Mouse (Mus musculus) embryonic stem cell, embryonic (primary cell): ENCODE data around the gene Ppif.

Source experiments
- CTCF ChIA-PET, 4 experiments: fragments of 300-600 bp in 2 of 4; fragments of 350-600 bp in 2 of 4; sonication (Branson Sonifier 250); formaldehyde crosslinking; loops; one replicate each; lab custom pipeline; 2022; ENCODE audit warnings: inconsistent platforms in 2 of 4; lab: Charles Lee
- POLR2A ChIA-PET, 4 experiments: fragments of 300-600 bp in 2 of 4; fragments of 350-600 bp in 2 of 4; sonication (Branson Sonifier 250); formaldehyde crosslinking; loops; one replicate each; lab custom pipeline; 2022; ENCODE audit warnings: antibody characterized with exemption in 4 of 4, inconsistent platforms in 1 of 4; lab: Charles Lee

Gene Ppif

GRCm38 (mm10) chr14:25739957-25740565, 46.1 kb downstream of the Ppif start:
- ChIA-PET POLR2A (interaction anchor here in 3 of 4 experiments (0.6 to 1.8 kb wide), 6 partner anchors 12 to 581 kb away, joined by 3 to 10 read pairs (median 4); partner anchors contain the start of gene Anxa11 (in 1 of the 3)), CTCF (interaction anchor here in 2 of 4 experiments (0.7 to 1.5 kb wide), 6 partner anchors 13 to 159 kb away, joined by 3 to 6 read pairs (median 3); no protein-coding TSS in a partner anchor)

DNA sequence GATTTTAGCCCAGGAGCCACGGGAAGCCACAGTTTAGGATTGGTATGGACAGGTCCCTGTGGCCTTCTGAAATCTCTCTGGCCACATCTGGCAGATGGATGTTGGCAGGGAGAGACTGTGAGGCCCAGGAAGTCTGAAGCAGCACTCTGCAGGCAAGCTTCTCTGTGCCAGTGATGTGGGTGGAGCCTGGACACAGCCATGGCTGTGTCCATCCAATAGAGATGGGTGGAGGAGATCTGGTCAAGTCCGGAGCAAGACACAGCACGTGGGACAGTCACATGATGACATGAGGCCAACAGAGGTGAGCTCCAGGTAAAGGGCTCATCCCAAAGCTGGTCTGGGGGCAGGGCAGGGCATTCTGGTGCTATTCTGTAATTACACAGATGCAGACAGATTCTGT, 47.3 kb downstream of the Ppif start:
- ChIA-PET CTCF (interaction anchor here (0.5 to 2.3 kb wide), 8 partner anchors 15 to 95 kb away, joined by 3 to 8 read pairs (median 4); no protein-coding TSS in a partner anchor), POLR2A (interaction anchor here in 3 of 4 experiments (0.9 to 1.8 kb wide), 10 partner anchors 9 to 152 kb away, joined by 3 to 16 read pairs (median 4); partner anchors contain the start of gene Anxa11 (in 1 of the 3))

DNA sequence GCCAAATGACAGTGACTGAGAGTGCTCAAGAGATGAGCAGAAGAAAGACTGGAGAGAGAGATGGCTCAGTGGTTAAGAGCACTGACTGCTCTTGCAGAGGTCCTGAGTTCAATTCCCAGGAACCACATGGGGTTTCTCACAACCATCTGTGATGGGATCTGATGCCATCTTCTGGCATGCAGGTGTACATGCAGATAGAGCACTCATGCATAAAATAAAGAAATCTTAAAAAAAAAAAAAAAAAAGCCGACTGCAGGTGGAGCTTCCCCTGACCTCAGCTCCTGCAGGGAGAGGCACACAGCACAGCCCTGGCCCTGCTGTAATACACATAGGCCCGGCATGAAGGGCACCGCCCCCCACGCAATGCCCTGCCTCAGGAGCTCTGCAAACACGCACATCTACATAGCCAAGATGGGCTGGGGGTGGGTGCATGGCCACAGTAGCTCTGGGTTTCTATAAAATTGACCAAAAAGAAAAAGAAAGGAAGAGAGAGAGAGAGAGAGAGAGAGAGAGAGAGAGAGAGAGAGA, 48.0 kb downstream of the Ppif start:
- POLR2A ChIA-PET, result interaction anchor here in 3 of 4 experiments (0.6 to 1.8 kb wide), 12 partner anchors 8 to 944 kb away, joined by 3 to 16 read pairs (median 4); partner anchors contain the start of gene Anxa11 (in 1 of the 3)
- CTCF ChIA-PET, result interaction anchor here in 3 of 4 experiments (0.5 to 2.3 kb wide), 7 partner anchors 15 to 96 kb away, joined by 3 to 8 read pairs (median 3); no protein-coding TSS in a partner anchor

DNA sequence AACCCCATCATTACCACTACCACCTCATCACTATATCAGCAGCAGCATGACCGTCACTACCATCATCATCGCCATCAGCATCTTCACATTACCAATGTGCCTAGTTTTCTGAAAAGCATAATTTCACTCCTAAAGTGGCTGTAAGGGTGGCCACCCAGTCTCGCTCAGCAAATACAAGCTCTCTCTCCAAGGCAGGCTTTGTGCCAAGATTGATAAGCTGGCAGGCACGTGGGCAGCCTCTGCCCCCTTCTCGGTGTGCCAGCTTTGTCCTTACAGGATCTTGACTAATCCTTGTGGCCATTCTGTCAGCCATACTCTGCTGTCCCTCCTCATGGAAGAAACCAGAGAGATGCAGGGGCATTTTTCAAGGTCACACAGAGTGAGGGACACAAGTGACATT, 49.0 kb downstream of the Ppif start:
- POLR2A ChIA-PET, result interaction anchor here in 1 of 4 experiments (0.7 kb wide), 1 partner anchor 16 kb away, joined by 7 read pairs; no protein-coding TSS in a partner anchor
- CTCF ChIA-PET, result interaction anchor here in 1 of 4 experiments (2.3 kb wide), 1 partner anchor 57 kb away, joined by 8 read pairs; no protein-coding TSS in a partner anchor

DNA sequence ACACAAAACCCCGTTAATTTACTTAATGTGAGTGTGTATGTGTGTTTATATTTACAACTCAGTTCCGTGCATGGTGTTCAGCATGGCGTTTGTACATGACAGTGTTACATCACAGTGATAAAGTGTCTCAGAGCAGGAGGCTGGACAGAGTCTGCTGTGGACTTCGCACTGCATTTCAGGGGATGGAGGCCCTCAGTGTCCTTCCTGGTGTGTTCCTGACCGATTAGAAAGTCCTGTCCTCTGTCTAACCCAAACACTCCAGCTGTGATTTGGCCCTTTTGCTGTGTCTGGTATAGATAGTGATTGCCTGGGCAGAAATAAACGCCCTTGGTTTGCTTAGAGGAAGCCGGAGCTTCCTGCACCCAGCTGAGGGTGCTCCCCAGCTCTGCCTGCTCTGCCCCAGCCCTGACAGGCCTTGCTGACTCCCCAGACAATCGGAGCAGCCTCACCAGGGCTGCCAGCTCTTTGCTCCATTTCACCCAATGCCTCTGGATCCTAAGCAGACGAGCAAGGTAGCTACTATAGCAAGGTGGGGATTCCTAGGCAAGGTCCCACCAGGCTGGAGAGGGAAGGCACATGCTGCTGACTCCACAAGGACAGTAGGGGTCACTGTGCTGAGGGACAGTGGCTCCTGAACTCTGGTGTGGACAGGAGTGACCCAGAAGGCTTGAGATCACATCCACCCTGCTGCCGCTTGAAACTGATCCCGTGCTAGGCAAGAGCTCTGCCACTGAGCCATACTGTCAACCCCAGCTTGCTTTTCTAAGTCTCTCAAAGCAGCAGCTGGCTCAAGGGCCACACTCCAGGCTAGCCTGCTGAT, 51.6 kb downstream of the Ppif start:
- ChIA-PET POLR2A (interaction anchor here in 2 of 4 experiments (1.0 to 2.1 kb wide), 4 partner anchors 23 to 597 kb away, joined by 3 to 7 read pairs (median 4); partner anchors contain the start of gene Zcchc24 (in 1 of the 2)), CTCF (interaction anchor here in 2 of 4 experiments (0.6 to 1.5 kb wide), 2 partner anchors 19 to 80 kb away, joined by 4 to 5 read pairs; no protein-coding TSS in a partner anchor)

DNA sequence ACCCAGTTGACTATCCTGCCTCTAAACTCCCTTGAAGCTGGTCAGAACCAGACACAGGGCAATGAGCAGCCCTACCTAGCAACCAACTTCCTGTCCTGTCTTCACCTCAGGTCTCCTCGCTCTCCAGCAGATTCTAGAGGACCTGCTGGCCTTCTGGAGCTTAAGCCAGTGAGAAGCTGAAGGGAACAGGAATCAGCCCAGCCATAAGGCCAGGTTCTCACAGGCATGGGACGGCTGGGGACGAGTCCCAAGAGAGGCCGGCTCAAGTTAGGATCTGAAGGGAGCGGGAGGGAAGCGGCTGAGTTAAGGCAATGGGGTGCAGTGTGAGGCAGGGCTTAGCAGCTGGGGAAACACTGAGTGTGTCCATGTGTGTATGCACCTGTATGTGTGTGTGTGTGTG, 52.4 kb downstream of the Ppif start:
- CTCF ChIA-PET, result interaction anchor here in 2 of 4 experiments (0.8 to 1.7 kb wide), 4 partner anchors 20 to 179 kb away, joined by 3 to 5 read pairs (median 4); no protein-coding TSS in a partner anchor
- POLR2A ChIA-PET, result interaction anchor here in 3 of 4 experiments (0.9 to 3.1 kb wide), 18 partner anchors 8 to 789 kb away, joined by 3 to 24 read pairs (median 4); partner anchors contain the start of genes Anxa11 (in 2 of the 3), Zcchc24 (in 2 of the 3) and Slmap (in 1 of the 3)

GRCm38 (mm10) chr14:25746971-25747945, 53.3 kb downstream of the Ppif start:
- CTCF ChIA-PET, result interaction anchor here in 3 of 4 experiments (0.5 to 1.7 kb wide), 8 partner anchors 21 to 180 kb away, joined by 3 to 10 read pairs (median 4); no protein-coding TSS in a partner anchor
- POLR2A ChIA-PET, result interaction anchor here (0.6 to 3.1 kb wide), 27 partner anchors 9 to 788 kb away, joined by 3 to 24 read pairs (median 4); partner anchors contain the start of genes Anxa11 (in 2 of the 4), Zcchc24 (in 2 of the 4) and Slmap (in 1 of the 4)

DNA sequence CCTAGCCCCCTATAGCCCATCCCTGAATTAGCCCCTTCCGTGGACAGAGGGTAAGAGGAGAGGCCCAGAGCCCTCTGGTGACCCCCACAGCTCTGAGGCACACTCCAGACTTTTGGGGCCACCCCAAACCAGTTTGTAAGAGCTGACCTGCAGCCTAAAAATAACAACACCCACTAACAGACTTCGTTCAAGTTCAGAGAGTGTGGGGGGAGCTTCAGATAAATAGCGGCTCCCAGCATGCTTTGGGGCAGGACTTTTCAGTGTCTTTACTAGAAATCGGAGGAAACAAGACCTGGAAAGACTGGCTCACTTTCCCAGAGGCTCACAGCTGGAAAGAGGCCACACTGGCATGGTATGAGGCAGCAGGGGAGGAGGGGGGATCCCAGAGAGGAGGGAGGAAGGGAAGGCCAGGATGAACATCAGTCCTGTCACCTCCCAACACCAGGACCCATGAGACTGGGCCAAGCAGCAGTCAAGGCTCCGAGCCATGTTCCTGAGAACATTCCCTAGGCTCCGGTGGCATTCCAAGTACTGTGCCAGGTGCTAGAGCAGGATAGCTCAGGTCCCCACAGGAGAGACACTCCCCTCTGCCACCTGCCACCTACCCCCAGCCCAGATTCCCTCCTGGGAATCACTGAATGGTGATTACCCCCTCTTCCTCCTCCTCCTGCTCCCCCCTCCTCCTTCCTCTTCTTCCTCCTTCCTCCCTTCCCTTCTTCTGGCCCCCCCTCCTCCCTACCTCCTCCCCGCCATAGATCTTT, 54.2 kb downstream of the Ppif start:
- CTCF ChIA-PET, result interaction anchor here in 3 of 4 experiments (0.7 to 1.7 kb wide), 6 partner anchors 10 to 385 kb away, joined by 3 to 10 read pairs (median 4); no protein-coding TSS in a partner anchor
- POLR2A ChIA-PET, result interaction anchor here (0.7 to 3.1 kb wide), 29 partner anchors 9 to 787 kb away, joined by 3 to 24 read pairs (median 4); partner anchors contain the start of genes Zcchc24 (in 2 of the 4), Anxa11 (in 1 of the 4) and Slmap (in 1 of the 4)

- POLR2A ChIA-PET, result interaction anchor here in 3 of 4 experiments (0.6 to 3.1 kb wide), 16 partner anchors 8 to 265 kb away, joined by 3 to 24 read pairs (median 4); partner anchors contain the start of genes Anxa11 (in 1 of the 3) and Zcchc24 (in 1 of the 3)
- CTCF ChIA-PET, result interaction anchor here (0.6 to 1.4 kb wide), 5 partner anchors 11 to 386 kb away, joined by 3 to 10 read pairs (median 3); no protein-coding TSS in a partner anchor
Measured at GRCm38 (mm10) chr14:25749143-25749909, 55.4 kb downstream of the Ppif start.
